Mouse (Mus musculus) erythroblast, embryonic 14.5 days (primary cell): ENCODE measurements around the gene Bpifb4. TPM values are rescaled to one million over a fixed set of nuclear protein-coding genes. Genes with fewer than 3 reads are reported as not detected.

ENCODE experiments used
- H3K27me3 ChIP-seq: 2 replicates; pipeline ENCODE4 v1.6.1; 2012; ENCODE audit warnings: inconsistent platforms; ENCODE audit not compliant: control insufficient read depth
- H3K36me3 ChIP-seq: 2 replicates; pipeline ENCODE4 v1.6.1; 2012; ENCODE audit warnings: mild to moderate bottlenecking, inconsistent platforms; ENCODE audit not compliant: control insufficient read depth
- H3K4me1 ChIP-seq: 2 replicates; pipeline ENCODE4 v1.6.1; 2012; ENCODE audit warnings: inconsistent platforms; ENCODE audit not compliant: control insufficient read depth
- H3K4me3 ChIP-seq: replicated peaks from 2 replicates; pipeline ENCODE3; 2012; ENCODE audit warnings: moderate library complexity, mild to moderate bottlenecking, inconsistent platforms
- H3K9me3 ChIP-seq: 2 replicates; pipeline ENCODE4 v1.6.1; 2012; ENCODE audit warnings: low read length, inconsistent platforms, mixed read lengths; ENCODE audit not compliant: control insufficient read depth
- GATA1 ChIP-seq: IDR thresholded peaks from 2 replicates; pipeline ENCODE4 v1.6.1; 2012; ENCODE audit warnings: low read length, inconsistent platforms, mixed read lengths
- TAL1 ChIP-seq: IDR thresholded peaks from 3 replicates; pipeline ENCODE4 v1.6.1; 2012; ENCODE audit warnings: low read length, inconsistent platforms, mixed read lengths
- polyA plus RNA-seq: library from polyadenylated mRNA; stranded (reverse); fragments of >175 nt; gene quantifications from 2 replicates; pipeline ENCODE4 v1.2.3, GENCODE M21; 2012

Gene Bpifb4
- polyA plus RNA-seq, 1 experiment: not detected

DNA sequence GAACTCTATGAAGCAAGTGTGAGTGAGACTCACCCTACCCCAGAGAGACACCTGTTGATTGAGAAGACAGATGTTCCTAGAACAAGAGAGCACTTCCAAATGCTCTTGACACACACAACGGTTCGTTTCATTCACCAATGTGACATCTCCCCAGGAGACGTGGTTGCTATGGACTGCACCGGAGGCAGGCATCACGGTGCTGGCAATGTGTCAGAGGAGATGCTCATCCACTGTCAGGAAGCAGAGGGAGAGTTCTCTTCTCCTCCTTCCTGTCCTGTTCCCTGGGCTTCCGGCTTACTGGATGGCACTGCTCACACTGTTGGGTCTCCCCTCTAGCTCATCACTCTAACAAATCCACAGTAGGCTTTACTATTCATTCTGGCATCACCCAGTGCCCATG lies 4.7 kb upstream of the Bpifb4 start:
- Histone ChIP-seq H3K27me3 (no peaks in the 10 kb centered on the region), H3K9me3 (no peaks in the 10 kb centered on the region), H3K4me1 (no peaks in the 10 kb centered on the region), H3K4me3 (no peak overlapping the region), H3K36me3 (no peaks in the 10 kb centered on the region)
- TF ChIP-seq TAL1: no peak
- TF ChIP-seq GATA1: no peak

DNA sequence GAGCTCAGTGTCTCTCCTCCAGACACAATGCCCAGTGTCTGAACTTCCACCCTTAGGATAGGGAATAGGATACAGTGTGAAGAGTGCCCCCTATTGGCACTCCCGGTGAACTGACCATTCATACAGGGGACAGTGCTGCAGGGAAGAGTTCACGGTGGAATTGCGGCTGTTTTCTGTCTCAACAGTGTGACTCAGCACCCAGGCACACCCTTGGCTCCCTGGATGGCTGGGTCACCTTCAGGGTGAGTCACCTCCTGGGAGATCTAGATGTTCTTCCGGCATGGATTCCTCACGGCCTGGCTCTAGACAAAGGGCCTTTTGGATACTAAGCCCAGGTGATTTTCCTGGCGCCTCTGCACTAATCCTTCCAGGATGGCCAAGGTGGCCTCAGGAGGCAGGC lies 2.7 kb upstream of the Bpifb4 start:
- H3K27me3 ChIP-seq: no peaks in the 10 kb centered on the region
- H3K36me3 ChIP-seq: no peaks in the 10 kb centered on the region
- H3K9me3 ChIP-seq: no peaks in the 10 kb centered on the region
- no peak overlapping the region for H3K4me3 ChIP-seq
- H3K4me1 ChIP-seq: no peaks in the 10 kb centered on the region
- TF ChIP-seq GATA1 (no peak), TAL1 (no peak)

DNA sequence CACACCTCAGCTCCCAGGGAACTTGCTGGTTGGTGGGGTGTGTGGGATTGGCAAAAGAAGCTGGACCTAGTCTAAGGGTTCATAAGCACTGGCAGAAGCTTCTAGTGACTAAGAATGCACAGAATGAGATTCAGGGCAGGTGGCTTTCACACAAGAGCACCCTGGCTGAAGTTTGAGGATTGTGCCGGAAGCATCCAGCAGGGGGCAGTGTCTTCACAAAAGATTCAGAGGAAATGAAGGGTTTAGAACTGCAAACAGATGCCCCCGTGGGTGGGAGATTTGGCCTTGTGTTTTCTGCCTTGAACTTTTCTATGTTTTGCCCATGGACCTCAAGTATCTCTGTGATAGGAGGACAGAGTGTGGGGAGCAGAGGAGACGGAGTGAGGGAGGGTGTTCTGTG lies 5.5 kb downstream of the Bpifb4 start:
- Histone ChIP-seq H3K9me3 (no peaks in the 10 kb centered on the region), H3K4me3 (no peak overlapping the region), H3K36me3 (no peaks in the 10 kb centered on the region), H3K27me3 (no peaks in the 10 kb centered on the region), H3K4me1 (no peaks in the 10 kb centered on the region)
- no peak for TF ChIP-seq GATA1
- TF ChIP-seq TAL1: no peak

DNA sequence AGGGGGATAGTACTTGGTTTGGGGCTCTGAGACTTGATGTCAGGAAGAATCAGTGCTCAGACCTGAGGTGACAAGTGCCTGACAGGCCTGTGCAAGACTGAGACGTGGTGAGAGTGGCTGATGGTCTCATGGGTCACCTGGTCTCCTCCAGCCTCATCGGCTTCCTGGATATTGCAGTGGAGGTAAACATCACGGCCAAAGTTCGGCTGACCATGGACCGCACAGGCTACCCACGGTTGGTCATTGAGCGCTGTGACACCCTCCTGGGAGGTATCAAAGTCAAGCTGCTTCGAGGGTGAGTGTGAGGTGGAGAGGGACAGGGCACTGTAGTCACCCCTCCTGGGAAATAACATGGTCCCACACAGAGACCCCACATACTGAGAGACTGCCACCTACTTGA lies 6.6 kb downstream of the Bpifb4 start:
- H3K4me1 ChIP-seq: no peaks in the 10 kb centered on the region
- no peaks in the 10 kb centered on the region for H3K9me3 ChIP-seq
- TF ChIP-seq GATA1 (no peak), TAL1 (no peak)
- H3K36me3 ChIP-seq: no peaks in the 10 kb centered on the region
- H3K4me3 ChIP-seq: no peak overlapping the region
- no peaks in the 10 kb centered on the region for H3K27me3 ChIP-seq

DNA sequence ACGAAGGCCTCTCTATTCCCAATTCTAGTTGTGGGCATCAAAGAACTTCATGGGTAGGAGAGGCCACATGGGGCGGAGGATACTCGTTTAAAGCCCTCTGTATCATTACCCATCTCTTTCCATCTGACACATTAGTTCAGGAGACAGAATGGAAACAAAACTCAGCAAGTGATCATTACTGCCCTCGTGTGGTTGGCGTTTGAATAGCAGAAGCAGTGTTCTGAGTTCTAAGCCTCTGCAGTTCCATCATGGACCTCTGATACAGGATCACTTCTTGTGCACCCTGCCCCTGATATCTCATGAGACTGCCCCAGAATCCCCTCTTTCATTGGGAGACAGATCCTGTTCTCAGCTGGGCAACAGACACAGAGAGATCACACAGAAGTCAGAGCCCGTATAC lies 14.9 kb downstream of the Bpifb4 start:
- Histone ChIP-seq H3K27me3 (no peaks in the 10 kb centered on the region), H3K4me3 (no peak overlapping the region), H3K36me3 (no peaks in the 10 kb centered on the region), H3K9me3 (no peaks in the 10 kb centered on the region), H3K4me1 (peaks cover 2% of the 10 kb centered on the region)
- no peak for TF ChIP-seq TAL1
- TF ChIP-seq GATA1: no peak

DNA sequence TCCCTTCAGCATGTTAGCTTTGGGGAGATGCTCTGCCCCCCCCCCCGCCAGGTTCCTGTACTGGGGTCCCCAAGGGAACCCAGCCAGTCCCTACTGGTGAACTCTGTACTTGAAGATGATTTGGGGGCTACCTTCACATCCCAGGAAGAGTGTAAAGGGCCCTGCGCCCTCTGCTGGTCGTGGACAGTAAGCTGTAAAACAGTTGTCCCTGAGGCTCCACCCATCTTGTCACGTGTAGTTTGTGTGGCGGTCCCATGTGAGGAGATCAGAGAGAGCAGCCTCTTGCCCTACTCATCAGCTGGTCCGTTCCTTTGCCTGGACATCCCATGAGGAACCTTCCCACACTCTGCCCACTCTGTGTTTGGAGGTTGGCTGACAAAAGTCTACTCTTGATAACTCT lies 15.8 kb downstream of the Bpifb4 start:
- TF ChIP-seq TAL1 (no peak), GATA1 (no peak)
- Histone ChIP-seq H3K4me3 (no peak overlapping the region), H3K9me3 (no peaks in the 10 kb centered on the region), H3K4me1 (peaks cover 2% of the 10 kb centered on the region), H3K36me3 (no peaks in the 10 kb centered on the region), H3K27me3 (no peaks in the 10 kb centered on the region)

DNA sequence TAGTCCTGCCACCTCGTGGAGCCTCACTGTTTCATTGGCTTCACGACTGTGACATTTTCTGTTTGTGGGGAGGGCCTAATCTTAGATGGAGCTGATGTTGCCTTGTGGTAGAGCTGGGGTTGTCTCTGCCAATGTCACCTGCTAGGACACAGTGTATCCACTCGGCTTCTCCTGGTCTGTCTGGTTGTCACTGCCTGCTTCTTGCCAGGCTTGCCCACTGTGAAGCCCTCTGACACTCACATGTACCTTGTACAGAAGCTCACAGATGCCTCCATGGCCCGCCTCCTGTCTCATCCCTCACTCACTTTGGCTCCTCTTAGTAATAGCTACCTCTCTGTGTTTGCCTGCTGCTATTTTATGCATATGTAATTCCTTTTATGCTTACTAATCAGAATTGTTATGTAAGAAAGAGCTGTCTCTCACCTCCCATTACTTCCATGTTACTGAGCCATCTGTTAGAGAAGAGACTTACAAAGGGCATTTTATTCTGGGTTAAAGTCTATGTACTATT lies 24.9 kb downstream of the Bpifb4 start:
- Histone ChIP-seq H3K4me1 (no peaks in the 10 kb centered on the region), H3K36me3 (no peaks in the 10 kb centered on the region), H3K27me3 (no peaks in the 10 kb centered on the region), H3K4me3 (no peak overlapping the region), H3K9me3 (no peaks in the 10 kb centered on the region)
- TF ChIP-seq TAL1 (no peak), GATA1 (no peak)

DNA sequence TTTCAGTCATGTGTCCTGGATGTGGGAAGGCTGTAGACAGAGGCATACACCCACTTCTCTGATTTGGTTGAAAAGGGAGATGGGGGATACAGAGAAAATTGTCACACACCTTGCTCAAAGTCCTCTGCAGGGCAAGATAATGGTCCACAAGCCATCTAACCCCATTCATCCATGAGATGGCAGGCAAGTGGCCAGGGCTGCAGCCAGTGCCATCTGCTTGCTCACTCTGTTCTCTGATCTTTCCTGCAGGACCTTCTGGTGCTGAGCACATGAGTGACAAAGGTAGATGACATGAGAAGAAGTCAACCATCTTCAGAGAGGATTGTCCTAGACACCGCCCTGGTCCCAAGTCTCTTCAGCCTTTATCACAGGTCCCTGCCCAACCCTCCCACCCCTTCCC lies 25.3 kb downstream of the Bpifb4 start:
- Histone ChIP-seq H3K4me3 (no peak overlapping the region), H3K4me1 (no peaks in the 10 kb centered on the region), H3K27me3 (no peaks in the 10 kb centered on the region), H3K36me3 (no peaks in the 10 kb centered on the region), H3K9me3 (no peaks in the 10 kb centered on the region)
- TF ChIP-seq GATA1 (no peak), TAL1 (no peak)

DNA sequence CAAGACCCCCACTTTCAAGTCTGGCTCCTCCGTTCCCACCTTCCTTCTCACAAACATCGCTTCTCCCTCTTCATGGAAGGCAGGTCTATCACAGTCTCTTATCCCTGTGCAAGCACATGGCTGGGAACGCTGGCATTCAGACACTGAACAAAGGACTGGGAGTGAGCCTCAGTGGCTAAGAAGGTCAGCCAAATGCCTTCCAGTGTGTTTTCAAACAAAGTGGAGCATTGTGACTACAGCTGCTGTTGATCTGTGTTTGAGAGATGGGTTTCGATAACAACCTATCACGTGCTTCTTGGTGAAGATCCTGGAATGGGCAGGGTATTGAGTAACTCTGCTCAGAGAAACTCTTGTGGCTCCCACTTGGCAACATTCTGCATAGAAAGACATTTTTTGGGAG lies 32.2 kb downstream of the Bpifb4 start:
- Histone ChIP-seq H3K36me3 (no peaks in the 10 kb centered on the region), H3K4me1 (no peaks in the 10 kb centered on the region), H3K4me3 (no peak overlapping the region), H3K27me3 (no peaks in the 10 kb centered on the region), H3K9me3 (no peaks in the 10 kb centered on the region)
- no peak for TF ChIP-seq TAL1
- no peak for TF ChIP-seq GATA1

DNA sequence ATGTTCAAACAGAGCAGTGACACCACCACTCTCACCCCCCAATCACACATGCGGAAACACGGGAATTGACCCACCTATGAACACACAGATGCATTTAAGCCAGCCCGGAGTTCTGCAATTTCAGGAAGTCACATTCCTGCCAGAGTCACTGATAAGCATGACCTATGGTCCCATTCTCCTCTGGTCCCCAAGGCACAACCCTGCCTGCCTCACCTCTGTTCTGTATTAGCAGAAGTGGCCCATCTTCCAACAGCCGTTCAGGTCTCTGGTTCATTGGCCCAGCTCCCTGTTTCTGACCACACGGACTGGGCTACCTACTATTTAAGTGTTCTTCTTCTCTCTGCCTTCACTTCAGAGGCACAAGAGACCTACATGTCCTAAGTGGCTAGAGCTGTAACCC lies 36.6 kb downstream of the Bpifb4 start, which contains the start of gene Bpifa6:
Gene Bpifa6, plus strand, starts transcription at position 364 of the 400 bp plus-strand sequence.
- H3K27me3 ChIP-seq: no peaks in the 10 kb centered on the region
- TF ChIP-seq TAL1 (no peak), GATA1 (no peak)
- H3K4me1 ChIP-seq: no peaks in the 10 kb centered on the region
- no peak within 1 kb of the TSS for H3K4me3 ChIP-seq
- no peaks in the 10 kb centered on the region for H3K9me3 ChIP-seq
- no peaks in the 10 kb centered on the region for H3K36me3 ChIP-seq
